Mouse (Mus musculus) kidney, embryonic 15.5 days (tissue): ENCODE results near the gene Atp6v1c2. TPM values are rescaled to one million over a fixed set of nuclear protein-coding genes. Genes with fewer than 3 reads are reported as not detected.

Experiments used
- ATAC-seq: fragments of 200-750 bp; cut with Nextera tagmentation; replicated peaks from 2 replicates; pipeline ENCODE4 v1.8.0; 2017; ENCODE audit warnings: moderate TSS enrichment; ENCODE audit not compliant: low FRiP score
- H3K27ac ChIP-seq: fragments of 300-500 bp; sonication (generic); 2 replicates; pipeline ENCODE4 v1.5.1; 2015; ENCODE audit warnings: mild to moderate bottlenecking, inconsistent platforms
- H3K27me3 ChIP-seq: fragments of 300-500 bp; sonication (generic); 2 replicates; pipeline ENCODE4 v1.6.1; 2015; ENCODE audit warnings: inconsistent platforms
- H3K36me3 ChIP-seq: fragments of 300-500 bp; sonication (generic); 2 replicates; pipeline ENCODE4 v1.6.1; 2015; ENCODE audit warnings: inconsistent platforms
- H3K4me1 ChIP-seq: fragments of 300-500 bp; sonication (generic); 2 replicates; pipeline ENCODE4 v1.6.1; 2015; ENCODE audit warnings: inconsistent platforms
- H3K4me2 ChIP-seq: fragments of 300-500 bp; sonication (generic); 2 replicates; pipeline ENCODE4 v1.6.1; 2015; ENCODE audit warnings: moderate library complexity, mild to moderate bottlenecking, inconsistent platforms
- H3K4me3 ChIP-seq: fragments of 300-500 bp; sonication (generic); replicated peaks from 2 replicates; pipeline ENCODE4 v1.5.1; 2015; ENCODE audit warnings: mild to moderate bottlenecking, inconsistent platforms
- H3K9ac ChIP-seq: fragments of 300-500 bp; sonication (generic); 2 replicates; pipeline ENCODE4 v1.6.1; 2015; ENCODE audit warnings: mild to moderate bottlenecking, inconsistent platforms
- H3K9me3 ChIP-seq: fragments of 300-500 bp; sonication (generic); replicated peaks from 2 replicates; pipeline ENCODE4 v1.6.1; 2016; ENCODE audit warnings: inconsistent platforms
- WGBS: fragments of 180-500 bp; shearing (Covaris S2); methylation state at CpG from one replicate; pipeline ENCODE4 v1.1.7; 2015; ENCODE audit warnings: mixed read lengths; 5-methylcytosine and 5-hydroxymethylcytosine counted together
- microRNA-seq: library from miRNA; unstranded; fragments of <30 nt; microRNA quantifications from one replicate; pipeline ENCODE4, GENCODE M21; 2016
- polyA plus RNA-seq: library from polyadenylated mRNA; unstranded; fragments of >200 nt; fragmentation: Nextera tagmentation; extraction: Ambion mirVana; gene quantifications from 2 replicates; pipeline ENCODE4 v1.2.1, GENCODE M21; 2015

Atp6v1c2 gene
- polyA plus RNA-seq, 1 experiment from 2014 or later, result 2.7 TPM

DNA sequence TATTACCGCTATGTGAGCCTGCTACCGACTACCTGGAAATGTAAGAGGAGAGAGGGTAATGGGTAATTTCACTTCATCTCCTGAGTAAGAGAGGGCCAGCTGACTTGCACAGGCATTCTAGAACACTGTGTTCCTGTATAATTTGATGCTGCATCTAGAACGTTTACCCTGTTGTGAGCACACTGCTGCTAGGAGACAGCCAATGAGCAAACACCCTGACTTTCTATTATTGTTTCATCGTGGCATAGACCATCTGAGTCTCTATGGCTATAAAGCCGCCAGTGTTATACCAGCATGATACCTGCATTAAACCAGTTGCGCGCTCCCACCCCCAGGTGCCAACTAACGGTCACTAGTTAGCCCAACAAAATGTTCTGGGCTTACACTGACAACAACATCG, 87.5 kb downstream of the Atp6v1c2 start:
- Histone ChIP-seq H3K4me1 (peaks cover 7% of the 10 kb centered on the region), H3K27me3 (no peaks in the 10 kb centered on the region), H3K27ac (no peak overlapping the region), H3K9ac (no peak overlapping the region), H3K9me3 (0 out of 2 replicates have a peak, but pooled peaks cover 3% of the 10 kb centered on the region), H3K4me3 (no peak overlapping the region), H3K36me3 (no peaks in the 10 kb centered on the region), H3K4me2 (no peak overlapping the region)
- WGBS, result 92% methylated on average over 9 of the region's 9 CpGs
- ATAC-seq, result no peak

- no peak overlapping the region for H3K4me2 ChIP-seq
- 0 out of 2 replicates have a peak, but pooled peaks cover 3% of the 10 kb centered on the region for H3K9me3 ChIP-seq
- WGBS, result 72% methylated on average over 2 of the region's 2 CpGs
- peaks cover 7% of the 10 kb centered on the region for H3K4me1 ChIP-seq
- H3K36me3 ChIP-seq, result no peaks in the 10 kb centered on the region
- no peak overlapping the region for H3K4me3 ChIP-seq
- no peak for ATAC-seq
- no peaks in the 10 kb centered on the region for H3K27me3 ChIP-seq
- no peak overlapping the region for H3K27ac ChIP-seq
- no peak overlapping the region for H3K9ac ChIP-seq
These were observed 88.1 kb downstream of the Atp6v1c2 start for GRCm38 (mm10) chr12:17241016-17241415.

- Histone ChIP-seq H3K9ac (no peak overlapping the region), H3K4me2 (no peak overlapping the region), H3K27ac (no peak overlapping the region), H3K4me1 (peaks cover 7% of the 10 kb centered on the region), H3K9me3 (0 out of 2 replicates have a peak, but pooled peaks cover 3% of the 10 kb centered on the region), H3K27me3 (no peaks in the 10 kb centered on the region), H3K4me3 (no peak overlapping the region), H3K36me3 (no peaks in the 10 kb centered on the region)
- ATAC-seq, result no peak
These were observed 89.8 kb downstream of the Atp6v1c2 start for GRCm38 (mm10) chr12:17239428-17239688.

DNA sequence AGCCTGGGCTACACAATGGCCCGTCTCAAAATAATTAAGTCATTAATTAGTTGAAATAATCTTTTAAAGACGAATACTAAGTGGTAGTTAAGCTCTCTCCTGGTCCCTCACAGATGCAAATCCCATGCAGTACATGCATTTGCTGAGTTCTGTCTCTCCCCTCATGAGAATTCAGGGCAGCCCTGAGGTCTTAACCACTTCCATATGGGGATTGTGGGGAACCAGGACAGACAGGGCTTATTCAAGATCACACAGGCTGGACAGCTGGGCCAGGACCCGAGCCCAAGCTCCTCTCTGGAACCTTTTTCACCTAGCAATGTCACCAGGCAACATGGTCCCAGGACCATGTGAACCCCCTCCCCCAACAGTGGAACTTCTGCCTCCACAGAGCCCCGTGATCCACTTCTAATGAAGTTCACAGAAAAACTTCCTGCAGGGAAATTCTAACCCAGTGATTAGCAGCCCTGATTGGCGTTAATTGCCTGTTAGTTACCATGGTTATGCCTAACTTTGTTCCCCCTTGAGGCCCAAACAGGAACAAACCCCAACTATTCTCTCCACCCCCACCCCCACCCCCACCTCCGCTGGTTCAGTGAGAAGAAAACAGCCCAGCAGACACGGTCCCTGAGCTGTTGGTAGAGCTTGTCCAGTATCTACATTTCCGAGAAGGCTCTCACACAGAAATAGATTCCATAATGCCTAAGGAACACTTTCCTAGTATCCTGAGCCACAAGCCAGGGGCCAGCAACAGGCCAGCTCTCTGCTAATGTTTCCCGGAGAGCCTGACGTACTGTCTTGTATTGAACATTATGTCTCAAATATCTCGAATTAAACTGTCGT, 90.4 kb downstream of the Atp6v1c2 start:
- 41% methylated on average over 12 of the region's 12 CpGs for WGBS
- no peak for ATAC-seq

DNA sequence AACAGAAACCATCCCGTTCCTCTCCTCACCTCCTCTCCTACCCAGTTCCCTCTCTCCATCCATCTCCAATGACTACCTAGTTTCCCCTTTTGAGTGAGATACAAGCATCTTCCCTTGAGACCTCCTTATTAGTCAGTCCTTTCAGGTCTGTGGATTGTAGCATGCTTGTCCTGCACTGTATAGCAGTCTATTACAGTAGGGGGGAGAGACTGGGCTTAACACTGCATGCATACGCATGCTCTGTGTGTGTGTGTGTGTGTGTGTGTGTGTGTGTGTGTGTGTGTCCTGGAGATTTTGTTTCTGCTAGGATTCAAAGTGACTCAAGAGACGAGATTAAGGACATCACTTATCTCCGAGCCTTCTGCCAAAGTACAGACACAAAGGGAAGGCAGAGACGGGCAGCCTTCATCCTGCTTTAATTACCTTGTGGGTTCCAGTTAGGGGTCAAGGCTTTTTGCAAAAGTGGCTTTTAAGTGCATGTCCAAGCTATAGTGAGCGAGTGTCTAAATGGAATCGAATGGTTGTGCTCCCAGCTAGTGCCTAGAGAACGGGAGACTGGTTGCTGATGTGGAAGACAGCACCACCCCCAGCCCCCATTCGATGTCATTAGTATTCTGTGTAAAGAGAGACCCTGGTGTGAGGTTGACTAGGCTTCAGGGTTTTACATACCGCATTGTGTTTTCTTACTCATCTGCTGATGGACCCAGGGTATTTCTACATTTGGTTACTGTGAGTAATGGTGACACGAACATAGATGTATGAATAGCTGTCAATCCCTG, 93.4 kb downstream of the Atp6v1c2 start:
- 52% methylated on average over 11 of the region's 11 CpGs for WGBS
- H3K4me2 ChIP-seq, result no peak overlapping the region
- no peaks in the 10 kb centered on the region for H3K9me3 ChIP-seq
- no peak for ATAC-seq
- H3K27ac ChIP-seq, result no peak overlapping the region
- H3K27me3 ChIP-seq, result no peaks in the 10 kb centered on the region
- no peak overlapping the region for H3K9ac ChIP-seq
- H3K36me3 ChIP-seq, result no peaks in the 10 kb centered on the region
- no peak overlapping the region for H3K4me3 ChIP-seq
- H3K4me1 ChIP-seq, result peaks cover 7% of the 10 kb centered on the region

More for the DNA sequence above, 90.4 kb downstream of the Atp6v1c2 start:
- peaks cover 7% of the 10 kb centered on the region for H3K4me1 ChIP-seq
- H3K27ac ChIP-seq, result no peak overlapping the region
- H3K4me2 ChIP-seq, result no peak overlapping the region
- no peak overlapping the region for H3K9ac ChIP-seq
- no peaks in the 10 kb centered on the region for H3K36me3 ChIP-seq
- 0 out of 2 replicates have a peak, but pooled peaks cover 3% of the 10 kb centered on the region for H3K9me3 ChIP-seq
- H3K27me3 ChIP-seq, result no peaks in the 10 kb centered on the region
- no peak overlapping the region for H3K4me3 ChIP-seq

Small RNAs within 50 kb of the gene (microRNA-seq; reads per million reads assigned to microRNA genes)
- 13.8 reads per million, percentile 32 among the genes with 10 or more reads in this experiment for gene Mir3066

Other genes starting within 250 kb of the Atp6v1c2 start
- gene Kcnf1, start 152.5 kb downstream of the Atp6v1c2 start, polyA plus RNA-seq, result 0.58 and 0.64 TPM in 2 replicates
- gene Pdia6, start 62.8 kb downstream of the Atp6v1c2 start, polyA plus RNA-seq, result 614 and 635 TPM in 2 replicates
- gene Nol10, start 19.1 kb upstream of the Atp6v1c2 start, polyA plus RNA-seq, result 28.2 and 28.7 TPM in 2 replicates
- 218 and 231 TPM in 2 replicates for gene Odc1, start 215.4 kb upstream of the Atp6v1c2 start, polyA plus RNA-seq